ENCODE assay signal across 13 mouse cellular contexts in genomic region chr13:45397240-45397639, GRCm38 (mm10). TPM values are rescaled to one million over a fixed set of nuclear protein-coding genes. Genes with fewer than 3 reads are reported as not detected.
DNase-seq lines count a peak whose midpoint lies in the region; ATAC-seq and TF ChIP-seq lines count a peak whose summit lies in the region.
"Had no signal": no experiment of that assay in that cellular context is flagged by ENCODE, and none has a peak within 500 bp of the region (broad histone marks: within the 10 kb centered on the region; RNA-seq: fewer than 3 reads in every experiment).

No protein-coding gene starts in this region.

- TF ChIP-seq CTCF in lung, postnatal 0 days (IDR thresholded peaks at IDR 0.05) = no peak

- no peaks in the 10 kb centered on the region for H3K9me3 ChIP-seq in hindbrain, embryonic 11.5 days (ENCODE audit: control insufficient read depth, low read length)
- no peaks in the 10 kb centered on the region for H3K9me3 ChIP-seq in hindbrain, embryonic 16.5 days (ENCODE audit: control insufficient read depth, low read length)
- no peaks in the 10 kb centered on the region for H3K9me3 ChIP-seq in lung, postnatal 0 days (ENCODE audit: low read length)
- H3K9me3 ChIP-seq: forebrain, embryonic 13.5 days; heart, embryonic 10.5 days; liver, embryonic 15.5 days had no signal

- WGBS in hindbrain, embryonic 11.5 days = 28% methylated on average over 5 of the region's 5 CpGs
- 29% methylated on average over 5 of the region's 5 CpGs for WGBS in hindbrain, embryonic 16.5 days
- 48% methylated on average over 5 of the region's 5 CpGs for WGBS in lung, postnatal 0 days

- no peak overlapping the region for H3K9ac ChIP-seq in hindbrain, embryonic 11.5 days (ENCODE audit: low read depth, low read length)
- no peak overlapping the region for H3K9ac ChIP-seq in hindbrain, embryonic 16.5 days (ENCODE audit: low read depth, low read length)
- H3K9ac ChIP-seq in lung, postnatal 0 days (replicated peaks; ENCODE audit: low read depth) = no peak overlapping the region
- H3K9ac ChIP-seq: forebrain, embryonic 13.5 days; liver, embryonic 15.5 days had no signal

- 0 out of 2 replicates have a peak, but pooled peaks cover 5% of the 10 kb centered on the region for H3K4me1 ChIP-seq in hindbrain, embryonic 11.5 days (replicated peaks; ENCODE audit: control insufficient read depth, insufficient read depth, low read length)
- peaks cover 6% of the 10 kb centered on the region; the same call in 1 of the 2 replicates for H3K4me1 ChIP-seq in hindbrain, embryonic 16.5 days (ENCODE audit: control insufficient read depth, insufficient read depth, low read depth, low read length)
- peaks cover 11% of the 10 kb centered on the region for H3K4me1 ChIP-seq in lung, postnatal 0 days (ENCODE audit: insufficient read depth, low read depth, low read length)

- no peak for TF ChIP-seq EP300 in lung, postnatal 0 days (IDR thresholded peaks at IDR 0.05)

- no peaks in the 10 kb centered on the region for H3K27me3 ChIP-seq in hindbrain, embryonic 11.5 days (ENCODE audit: control insufficient read depth, insufficient read depth, low read length)
- no peaks in the 10 kb centered on the region for H3K27me3 ChIP-seq in hindbrain, embryonic 16.5 days (replicated peaks; ENCODE audit: control insufficient read depth, insufficient read depth, low read length)
- no peaks in the 10 kb centered on the region for H3K27me3 ChIP-seq in lung, postnatal 0 days (replicated peaks; ENCODE audit: insufficient read depth, low read length)
- H3K27me3 ChIP-seq: forebrain, embryonic 13.5 days had no signal

- H3K27ac ChIP-seq in hindbrain, embryonic 11.5 days (ENCODE audit: low read depth, low read length) = 0 out of 2 replicates have a peak overlapping the region, but pooled peaks have one; percentile 4
- no peak overlapping the region for H3K27ac ChIP-seq in hindbrain, embryonic 16.5 days (ENCODE audit: low read depth, low read length)
- H3K27ac ChIP-seq in lung, postnatal 0 days (ENCODE audit: low read length) = no peak overlapping the region
- H3K27ac ChIP-seq: forebrain, embryonic 13.5 days; liver, embryonic 15.5 days had no signal

- H3K4me2 ChIP-seq in hindbrain, embryonic 11.5 days (replicated peaks; ENCODE audit: low read depth, low read length) = no peak overlapping the region
- no peak overlapping the region for H3K4me2 ChIP-seq in hindbrain, embryonic 16.5 days (ENCODE audit: low read length)
- no peak overlapping the region for H3K4me2 ChIP-seq in lung, postnatal 0 days (replicated peaks; ENCODE audit: low read depth, low read length)
- H3K4me2 ChIP-seq: forebrain, embryonic 13.5 days; liver, embryonic 15.5 days had no signal

- DNase-seq in hindbrain, embryonic 11.5 days (ENCODE audit: low spot score) = no peak
- DNase-seq in lung, postnatal 0 days (ENCODE audit: low spot score) = no peak
- no peak for DNase-seq in lung, adult 18-20 months
- DNase-seq in embryo, embryonic 11 days = peak; percentile 41
- peak; percentile 56 for DNase-seq in mesoderm, embryonic 11.5 days (ENCODE audit: low read depth, low spot score)
- no peak for DNase-seq in urinary bladder, postnatal 14 days (ENCODE audit: low spot score)
- DNase-seq: kidney, adult 9 months; thymus, adult 18-20 months had no signal

- no peaks in the 10 kb centered on the region for H3K36me3 ChIP-seq in hindbrain, embryonic 11.5 days (ENCODE audit: control insufficient read depth, insufficient read depth, low read length)
- H3K36me3 ChIP-seq in hindbrain, embryonic 16.5 days (ENCODE audit: control insufficient read depth, insufficient read depth, low read length) = no peaks in the 10 kb centered on the region
- H3K36me3 ChIP-seq in lung, postnatal 0 days (ENCODE audit: insufficient read depth, low read length) = no peaks in the 10 kb centered on the region
- H3K36me3 ChIP-seq: heart, embryonic 10.5 days had no signal

- no peak; the same call in 1 of the 2 replicates for ATAC-seq in hindbrain, embryonic 11.5 days (ENCODE audit: low FRiP score)
- no peak for ATAC-seq in hindbrain, embryonic 16.5 days
- ATAC-seq in lung, postnatal 0 days = peak; percentile 70
- ATAC-seq: activated CD4-positive, CD25-positive, alpha-beta regulatory T cell, adult 4 months; forebrain, embryonic 13.5 days had no signal

- H3K4me3 ChIP-seq in hindbrain, embryonic 11.5 days (ENCODE audit: low read depth, low read length) = no peak overlapping the region
- H3K4me3 ChIP-seq in hindbrain, embryonic 16.5 days (ENCODE audit: low read length) = no peak overlapping the region
- no peak overlapping the region for H3K4me3 ChIP-seq in lung, postnatal 0 days (ENCODE audit: low read depth, low read length)
- H3K4me3 ChIP-seq: forebrain, embryonic 13.5 days; heart, embryonic 10.5 days; liver, embryonic 15.5 days had no signal

RNA-seq across cellular contexts. Expression of gene Mylip, which starts 7.7 kb away (rescaled TPM):
- polyA plus RNA-seq in hindbrain, embryonic 11.5 days (2014; fragmentation: Nextera tagmentation; extraction: Ambion mirVana) = 6.0 and 7.8 TPM in 2 replicates
- polyA plus RNA-seq in hindbrain, embryonic 16.5 days (2015; fragmentation: Nextera tagmentation; extraction: Ambion mirVana) = 7.8 and 9.6 TPM in 2 replicates
- polyA plus RNA-seq in lung, postnatal 0 days (2015; fragmentation: Nextera tagmentation; extraction: Ambion mirVana) = 6.8 and 9.3 TPM in 2 replicates

Comparison
In these comparisons a context has a peak if more than half of its experiments do, and no peak if none do; other contexts are left out.
1. DNase-seq: peak in embryo, embryonic 11 days (single experiment) and mesoderm, embryonic 11.5 days (single experiment); none in hindbrain, embryonic 11.5 days (single experiment), lung, postnatal 0 days (single experiment), lung, adult 18-20 months (0 of 2) and urinary bladder, postnatal 14 days (single experiment).